Mouse (Mus musculus) cerebellum, adult 2 months (tissue): ENCODE measurements around the gene Kcne4. TPM values are rescaled to one million over a fixed set of nuclear protein-coding genes. Genes with fewer than 3 reads are reported as not detected.

Experiments
- DNase-seq, 2 experiments: peaks; one replicate each; pipeline ENCODE4 v3.0.0; 2021
- H3K27ac ChIP-seq: fragments of 200-500 bp; 2 replicates; pipeline ENCODE4 v1.5.1; 2012; ENCODE audit warnings: low read length, control low read depth, inconsistent platforms; ENCODE audit not compliant: insufficient read depth
- H3K27me3 ChIP-seq: fragments of 200-500 bp; 2 replicates; pipeline ENCODE4 v1.6.1; 2012; ENCODE audit warnings: inconsistent platforms, mild to moderate bottlenecking, low read length, moderate library complexity; ENCODE audit not compliant: control insufficient read depth, insufficient read depth
- H3K4me1 ChIP-seq: fragments of 200-500 bp; 2 replicates; pipeline ENCODE4 v1.6.1; 2011; ENCODE audit warnings: low read length; ENCODE audit not compliant: control insufficient read depth, insufficient read depth
- H3K4me3 ChIP-seq: fragments of 200-500 bp; replicated peaks from 2 replicates; pipeline ENCODE3; 2011; ENCODE audit warnings: mild to moderate bottlenecking, low read depth, low read length, control low read depth; ENCODE audit not compliant: insufficient read depth
- CTCF ChIP-seq: fragments of 200-500 bp; IDR thresholded peaks from 2 replicates; pipeline ENCODE4 v1.5.1; 2011; ENCODE audit warnings: low read depth, mild to moderate bottlenecking, control low read depth, low read length, moderate library complexity, borderline replicate concordance; ENCODE audit not compliant: insufficient read depth
- POLR2A ChIP-seq: fragments of 200-500 bp; IDR thresholded peaks from 2 replicates; pipeline ENCODE4 v1.6.1; 2011; ENCODE audit warnings: low read length, control low read depth, borderline replicate concordance; ENCODE audit not compliant: insufficient read depth
- WGBS: fragments of 180-500 bp; shearing (Covaris S2); methylation state at CpG from one replicate; pipeline ENCODE4 v1.1.7; 2018; 5-methylcytosine and 5-hydroxymethylcytosine counted together
- polyA plus RNA-seq: library from polyadenylated mRNA; depleted of rRNA; stranded (reverse); fragments of >200 nt; gene quantifications from 2 replicates; pipeline ENCODE4 v1.2.3, GENCODE M21; 2012

Kcne4 gene
- polyA plus RNA-seq, 1 experiment = 0.56 TPM

- 11% methylated on average over 3 of the region's 3 CpGs for WGBS
- Histone ChIP-seq H3K27me3 (no peaks in the 10 kb centered on the region), H3K4me3 (no peak overlapping the region), H3K4me1 (no peaks in the 10 kb centered on the region), H3K27ac (no peak overlapping the region)
- no peak for TF ChIP-seq CTCF
- no peak for TF ChIP-seq POLR2A
- no peak for DNase-seq
Measured at GRCm38 (mm10) chr1:78838468-78838867, 21.9 kb downstream of the Kcne4 start.

- no peak overlapping the region for H3K4me3 ChIP-seq
- WGBS = 80% methylated on average over 2 of the region's 2 CpGs
- DNase-seq = no peak
Measured at GRCm38 (mm10) chr1:78840769-78841168, 24.2 kb downstream of the Kcne4 start.

GRCm38 (mm10) chr1:78845661-78846060, 29.1 kb downstream of the Kcne4 start:
- WGBS = 94% methylated on average over 1 of the region's 1 CpGs
- H3K27me3 ChIP-seq = no peaks in the 10 kb centered on the region
- no peak for TF ChIP-seq POLR2A
- no peak for TF ChIP-seq CTCF
- no peak for DNase-seq
- H3K4me1 ChIP-seq = no peaks in the 10 kb centered on the region
- no peak overlapping the region for H3K4me3 ChIP-seq
- H3K27ac ChIP-seq = no peak overlapping the region

More at GRCm38 (mm10) chr1:78840769-78841168, 24.2 kb downstream of the Kcne4 start:
- H3K27me3 ChIP-seq = no peaks in the 10 kb centered on the region
- H3K4me1 ChIP-seq = no peaks in the 10 kb centered on the region
- H3K27ac ChIP-seq = no peak overlapping the region
- no peak for TF ChIP-seq POLR2A
- no peak for TF ChIP-seq CTCF

GRCm38 (mm10) chr1:78846471-78846870, 29.9 kb downstream of the Kcne4 start:
- no peaks in the 10 kb centered on the region for H3K4me1 ChIP-seq
- no peaks in the 10 kb centered on the region for H3K27me3 ChIP-seq
- DNase-seq = peak; percentile 17 to 21
- H3K4me3 ChIP-seq = no peak overlapping the region
- 53% methylated on average over 2 of the region's 2 CpGs for WGBS
- H3K27ac ChIP-seq = no peak overlapping the region
- TF ChIP-seq CTCF (no peak), POLR2A (no peak)

- 18% methylated on average over 17 of the region's 17 CpGs for WGBS
- TF ChIP-seq CTCF (no peak), POLR2A (no peak)
- peak; percentile 12 to 38 for DNase-seq
- no peak overlapping the region for H3K4me3 ChIP-seq
- H3K27me3 ChIP-seq = no peaks in the 10 kb centered on the region
- H3K4me1 ChIP-seq = no peaks in the 10 kb centered on the region
- no peak overlapping the region; the same call in 1 of the 2 replicates for H3K27ac ChIP-seq
Measured at GRCm38 (mm10) chr1:78852408-78853093, 36.0 kb downstream of the Kcne4 start.

GRCm38 (mm10) chr1:78853094-78853445, 36.5 kb downstream of the Kcne4 start:
- TF ChIP-seq POLR2A (no peak), CTCF (no peak)
- Histone ChIP-seq H3K27ac (no peak overlapping the region; the same call in 1 of the 2 replicates), H3K27me3 (no peaks in the 10 kb centered on the region), H3K4me1 (no peaks in the 10 kb centered on the region), H3K4me3 (no peak overlapping the region)
- no peak for DNase-seq
- 51% methylated on average over 3 of the region's 3 CpGs for WGBS

GRCm38 (mm10) chr1:78854306-78854705, 37.7 kb downstream of the Kcne4 start:
- H3K4me3 ChIP-seq = no peak overlapping the region
- H3K27me3 ChIP-seq = no peaks in the 10 kb centered on the region
- 34% methylated on average over 1 of the region's 1 CpGs for WGBS
- no peak overlapping the region for H3K27ac ChIP-seq
- DNase-seq = no peak
- no peak for TF ChIP-seq CTCF
- no peak for TF ChIP-seq POLR2A
- no peaks in the 10 kb centered on the region for H3K4me1 ChIP-seq

GRCm38 (mm10) chr1:78859573-78859972, 43.0 kb downstream of the Kcne4 start:
- Histone ChIP-seq H3K4me3 (no peak overlapping the region), H3K4me1 (no peaks in the 10 kb centered on the region; the same call in 1 of the 2 replicates), H3K27ac (no peak overlapping the region), H3K27me3 (no peaks in the 10 kb centered on the region)
- no peak for DNase-seq
- WGBS = 80% methylated on average over 4 of the region's 4 CpGs
- TF ChIP-seq POLR2A = no peak
